Mouse (Mus musculus): ENCODE results near the gene Gapvd1.

DNA sequence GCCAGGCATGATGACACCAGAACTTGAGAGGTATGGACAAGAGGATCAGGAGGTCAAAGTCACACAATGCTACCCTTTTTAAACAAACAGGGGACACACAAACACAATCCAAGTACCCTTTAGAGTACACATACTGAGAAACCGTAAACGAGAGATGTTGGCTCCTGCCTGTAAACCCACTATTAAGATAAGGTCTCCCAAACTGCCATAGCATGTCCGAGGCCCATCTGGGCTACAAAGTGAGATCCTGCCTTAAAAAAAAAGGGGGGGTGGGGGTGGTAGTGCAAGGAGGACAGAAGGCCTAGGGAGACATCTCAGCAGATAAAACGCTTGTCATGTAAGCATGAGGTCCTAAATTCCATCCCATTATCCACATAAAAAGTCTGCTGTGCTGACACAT, 6.6 kb downstream of the Gapvd1 start:
- TF ChIP-seq CTCF (conservative IDR thresholded peaks at IDR 0.05; ENCODE audit: low read length) = no peak
- TF ChIP-seq POU5F1 (IDR thresholded peaks at IDR 0.05; ENCODE audit: borderline replicate concordance, low read length) = no peak
- no peak for TF ChIP-seq NANOG (IDR thresholded peaks at IDR 0.05; ENCODE audit: borderline replicate concordance, low read length)

Data from E14TG2a.4 (cell line).